In genomic region chr4:118135414-118135813, GRCm38 (mm10) we compare ENCODE assay signal across 8 mouse cellular contexts. TPM values are rescaled to one million over a fixed set of nuclear protein-coding genes. Genes with fewer than 3 reads are reported as not detected.
DNase-seq lines count a peak whose midpoint lies in the region; ATAC-seq and TF ChIP-seq lines count a peak whose summit lies in the region.

No protein-coding gene starts in this region.

- ATAC-seq in lung, postnatal 0 days, result no peak
- peak; percentile 21; the same call in 1 of the 2 replicates for ATAC-seq in erythroblast, adult 5-6 weeks (replicated peaks; ENCODE audit: low FRiP score, poor library complexity, severe bottlenecking)
- no peak for ATAC-seq in limb, embryonic 14.5 days (ENCODE audit: low FRiP score, low read depth)
- no peak for ATAC-seq in stomach, embryonic 14.5 days (ENCODE audit: insufficient number of reproducible peaks, insufficient read depth, low FRiP score, low read depth)

- TF ChIP-seq EP300 in lung, postnatal 0 days (IDR thresholded peaks at IDR 0.05), result no peak

- peak overlapping the region; percentile 74; the same call in 1 of the 2 replicates for H3K9ac ChIP-seq in lung, postnatal 0 days (replicated peaks; ENCODE audit: low read depth)
- peak overlapping the region; percentile 88; the same call in 1 of the 2 replicates for H3K9ac ChIP-seq in limb, embryonic 14.5 days (ENCODE audit: low read depth, low read length, severe bottlenecking)
- peak overlapping the region; percentile 30; the same call in 1 of the 2 replicates for H3K9ac ChIP-seq in stomach, embryonic 14.5 days (replicated peaks; ENCODE audit: low read depth, low read length)

- no peaks in the 10 kb centered on the region for H3K9me3 ChIP-seq in lung, postnatal 0 days (ENCODE audit: low read length)
- H3K9me3 ChIP-seq in limb, embryonic 14.5 days (ENCODE audit: control insufficient read depth, low read length), result no peaks in the 10 kb centered on the region
- no peaks in the 10 kb centered on the region for H3K9me3 ChIP-seq in stomach, embryonic 14.5 days (ENCODE audit: control insufficient read depth, low read depth, low read length)

- peak overlapping the region; percentile 48; the same call in 1 of the 2 replicates for H3K27ac ChIP-seq in lung, postnatal 0 days (ENCODE audit: low read length)
- peak overlapping the region; percentile 56; the same call in 1 of the 2 replicates for H3K27ac ChIP-seq in limb, embryonic 14.5 days (replicated peaks; ENCODE audit: low read depth, low read length)
- no peak overlapping the region for H3K27ac ChIP-seq in stomach, embryonic 14.5 days (ENCODE audit: low read length)

- DNase-seq in lung, postnatal 0 days (ENCODE audit: low spot score), result no peak
- no peak for DNase-seq in lung, adult 18-20 months
- DNase-seq in limb, embryonic 14.5 days (ENCODE audit: low spot score), result no peak
- no peak for DNase-seq in urinary bladder, adult 2 months (ENCODE audit: low spot score)
- DNase-seq in frontal cortex, adult 2 months (ENCODE audit: extremely low spot score in 1 of 2, low spot score in 1 of 2), result no peak
- DNase-seq in thymus, postnatal 14 days, result no peak

- WGBS in lung, postnatal 0 days, result 100% methylated on average over 1 of the region's 1 CpGs
- WGBS in limb, embryonic 14.5 days, result 80% methylated on average over 1 of the region's 1 CpGs
- WGBS in stomach, embryonic 14.5 days, result 86% methylated on average over 1 of the region's 1 CpGs

- peak overlapping the region; percentile 96 for H3K4me2 ChIP-seq in lung, postnatal 0 days (replicated peaks; ENCODE audit: low read depth, low read length)
- peak overlapping the region; percentile 76 for H3K4me2 ChIP-seq in limb, embryonic 14.5 days (replicated peaks; ENCODE audit: low read depth, low read length, severe bottlenecking)
- H3K4me2 ChIP-seq in stomach, embryonic 14.5 days (replicated peaks; ENCODE audit: low read depth, low read length), result peak overlapping the region; percentile 76

- no peak for TF ChIP-seq POLR2A in limb, embryonic 14.5 days (IDR thresholded peaks at IDR 0.05; ENCODE audit: borderline replicate concordance, extremely low read depth, insufficient read depth, insufficient read length)

- no peaks in the 10 kb centered on the region for H3K27me3 ChIP-seq in lung, postnatal 0 days (replicated peaks; ENCODE audit: insufficient read depth, low read length)
- no peaks in the 10 kb centered on the region for H3K27me3 ChIP-seq in limb, embryonic 14.5 days (ENCODE audit: control insufficient read depth, insufficient read depth, low read length)
- H3K27me3 ChIP-seq in stomach, embryonic 14.5 days (ENCODE audit: control insufficient read depth, insufficient read depth, low read length), result no peaks in the 10 kb centered on the region

- peaks cover 3% of the 10 kb centered on the region; the same call in 1 of the 2 replicates for H3K4me1 ChIP-seq in lung, postnatal 0 days (ENCODE audit: insufficient read depth, low read depth, low read length)
- peaks cover 6% of the 10 kb centered on the region for H3K4me1 ChIP-seq in limb, embryonic 14.5 days (ENCODE audit: control insufficient read depth, insufficient read depth, low read length)
- peaks cover 9% of the 10 kb centered on the region for H3K4me1 ChIP-seq in stomach, embryonic 14.5 days (ENCODE audit: control insufficient read depth, insufficient read depth, low read length)

- peak overlapping the region; percentile 90; the same call in 1 of the 2 replicates for H3K4me3 ChIP-seq in lung, postnatal 0 days (ENCODE audit: low read depth, low read length)
- H3K4me3 ChIP-seq in limb, embryonic 14.5 days (replicated peaks; ENCODE audit: low read length), result peak overlapping the region; percentile 93
- peak overlapping the region; percentile 98 for H3K4me3 ChIP-seq in stomach, embryonic 14.5 days (ENCODE audit: low read depth, low read length)

- no peaks in the 10 kb centered on the region; the same call in 1 of the 2 replicates for H3K36me3 ChIP-seq in lung, postnatal 0 days (ENCODE audit: insufficient read depth, low read length)
- peaks cover 44% of the 10 kb centered on the region for H3K36me3 ChIP-seq in limb, embryonic 14.5 days (ENCODE audit: control insufficient read depth, insufficient read depth, low read length)
- peaks cover 34% of the 10 kb centered on the region for H3K36me3 ChIP-seq in stomach, embryonic 14.5 days (ENCODE audit: control insufficient read depth, insufficient read depth, low read length)

- TF ChIP-seq CTCF in lung, postnatal 0 days (IDR thresholded peaks at IDR 0.05), result no peak

RNA-seq across cellular contexts. Expression of gene St3gal3, which starts 0.7 kb away (rescaled TPM):
- polyA plus RNA-seq in lung, postnatal 0 days (2015; fragmentation: Nextera tagmentation; extraction: Ambion mirVana), result 4.0 and 4.5 TPM in 2 replicates
- total RNA-seq in erythroblast, adult 5-6 weeks (2015; ENCODE audit: low replicate concordance), result 0.42 and 7.9 TPM in 2 replicates
- 2.2 and 2.6 TPM in 2 replicates for total RNA-seq in erythroblast, adult 5-6 weeks (2017; ENCODE audit: low replicate concordance)
- polyA plus RNA-seq in limb, embryonic 14.5 days (2012; rRNA removed), result 26.1 and 30.9 TPM in 2 replicates
- 4.8 and 5.4 TPM in 2 replicates for polyA plus RNA-seq in limb, embryonic 14.5 days (2014; fragmentation: Nextera tagmentation; extraction: Ambion mirVana)
- polyA plus RNA-seq in stomach, embryonic 14.5 days (2014; fragmentation: Nextera tagmentation; extraction: Ambion mirVana), result 5.0 and 6.1 TPM in 2 replicates
- polyA plus RNA-seq in urinary bladder, adult 2 months (2012; rRNA removed), result 22.8 and 27.2 TPM in 2 replicates
- 50.9 and 53.0 TPM in 2 replicates for polyA plus RNA-seq in frontal cortex, adult 2 months (2012; rRNA removed)

RNA-seq across cellular contexts. Expression of gene Kdm4a, which starts 44.4 kb away (rescaled TPM):
- 20.3 and 23.4 TPM in 2 replicates for polyA plus RNA-seq in lung, postnatal 0 days (2015; fragmentation: Nextera tagmentation; extraction: Ambion mirVana)
- 21.5 and 27.2 TPM in 2 replicates for total RNA-seq in erythroblast, adult 5-6 weeks (2015; ENCODE audit: low replicate concordance)
- total RNA-seq in erythroblast, adult 5-6 weeks (2017; ENCODE audit: low replicate concordance), result 56.9 and 76.8 TPM in 2 replicates
- polyA plus RNA-seq in limb, embryonic 14.5 days (2012; rRNA removed), result 85.1 and 89.2 TPM in 2 replicates
- polyA plus RNA-seq in limb, embryonic 14.5 days (2014; fragmentation: Nextera tagmentation; extraction: Ambion mirVana), result 42.1 and 48.8 TPM in 2 replicates
- polyA plus RNA-seq in stomach, embryonic 14.5 days (2014; fragmentation: Nextera tagmentation; extraction: Ambion mirVana), result 43.5 and 45.2 TPM in 2 replicates
- polyA plus RNA-seq in urinary bladder, adult 2 months (2012; rRNA removed), result 38.2 and 38.6 TPM in 2 replicates
- polyA plus RNA-seq in frontal cortex, adult 2 months (2012; rRNA removed), result 42.5 and 50.0 TPM in 2 replicates

Comparison
In these comparisons a context has a peak if more than half of its experiments do, and no peak if none do; other contexts are left out.
1. H3K9ac ChIP-seq: peak in every context shown above with its lines; median percentile 88 in limb, embryonic 14.5 days; 74 in lung, postnatal 0 days; 30 in stomach, embryonic 14.5 days.